In genomic region chr7:63321951-63322710, GRCm38 (mm10) we compare ENCODE assay signal across 9 mouse cellular contexts.
DNase-seq lines count a peak whose midpoint lies in the region.
"Had no signal": no experiment of that assay in that cellular context is flagged by ENCODE, and none has a peak within 500 bp of the region (broad histone marks: within the 10 kb centered on the region; RNA-seq: fewer than 3 reads in every experiment).

No protein-coding gene starts in this region.

- no peak overlapping the region for H3K27ac ChIP-seq in hindbrain, embryonic 10.5 days
- H3K27ac ChIP-seq: liver, embryonic 15.5 days had no signal

- no peaks in the 10 kb centered on the region for H3K4me1 ChIP-seq in hindbrain, embryonic 10.5 days (replicated peaks)
- H3K4me1 ChIP-seq: liver, embryonic 15.5 days had no signal

- no peaks in the 10 kb centered on the region for H3K9me3 ChIP-seq in hindbrain, embryonic 10.5 days
- H3K9me3 ChIP-seq: liver, embryonic 15.5 days had no signal

- WGBS in hindbrain, embryonic 10.5 days: 42% methylated on average over 11 of the region's 11 CpGs

- H3K4me3 ChIP-seq in hindbrain, embryonic 10.5 days: no peak overlapping the region
- H3K4me3 ChIP-seq: liver, embryonic 15.5 days had no signal

- no peaks in the 10 kb centered on the region for H3K36me3 ChIP-seq in hindbrain, embryonic 10.5 days
- H3K36me3 ChIP-seq: liver, embryonic 15.5 days had no signal

- DNase-seq in heart, postnatal 4 days: peak; percentile 17
- DNase-seq in heart, adult 18-20 months: no peak
- DNase-seq in NIH3T3 (ENCODE audit: low read depth): peak; percentile 64
- peak; percentile 62 to 83 for DNase-seq in cerebellum, postnatal 25 days
- peak; percentile 36 for DNase-seq in hindbrain, embryonic 10.5 days (ENCODE audit: low spot score)
- DNase-seq in left cerebral cortex, adult 8-10 months (ENCODE audit: low spot score in 2 of 2): peak; percentile 45 to 49
- peak; percentile 41 for DNase-seq in retina, adult 2 months (ENCODE audit: low read depth, low spot score)
- DNase-seq in spleen, postnatal 14 days (ENCODE audit: low spot score in 2 of 2): no peak

- no peaks in the 10 kb centered on the region for H3K27me3 ChIP-seq in hindbrain, embryonic 10.5 days (ENCODE audit: insufficient read depth, poor library complexity, severe bottlenecking)
- H3K27me3 ChIP-seq: liver, embryonic 15.5 days had no signal

Comparison
In these comparisons a context has a peak if more than half of its experiments do, and no peak if none do; other contexts are left out.
1. DNase-seq: peak in heart, postnatal 4 days (single experiment), NIH3T3 (single experiment), cerebellum, postnatal 25 days (2 of 2), hindbrain, embryonic 10.5 days (single experiment), left cerebral cortex, adult 8-10 months (2 of 2) and retina, adult 2 months (single experiment); none in heart, adult 18-20 months (0 of 2) and spleen, postnatal 14 days (0 of 2).